Mouse (Mus musculus) ES-Bruce4 (cell line): ENCODE measurements around the gene Gm5771. TPM values are rescaled to one million over a fixed set of nuclear protein-coding genes. Genes with fewer than 3 reads are reported as not detected.

Experiments used
- polyA plus RNA-seq: library from polyadenylated mRNA; stranded (reverse); fragments of >200 nt; gene quantifications from 2 replicates; pipeline ENCODE4 v1.2.4, GENCODE M21; 2011; ENCODE audit warnings: low read depth; ENCODE audit not compliant: missing spikeins, insufficient read depth, insufficient read length

The Gm5771 gene
- polyA plus RNA-seq, 1 experiment, result not detected

Other genes starting within 250 kb of the Gm5771 start
- not detected in 2 replicates for gene Try4, start 90.1 kb upstream of the Gm5771 start, polyA plus RNA-seq
- gene Try5, start 75.5 kb upstream of the Gm5771 start, polyA plus RNA-seq, result not detected in 2 replicates
- not detected in 2 replicates for gene Try10, start 38.3 kb upstream of the Gm5771 start, polyA plus RNA-seq
- not detected in 2 replicates for gene Prss3, start 14.7 kb upstream of the Gm5771 start, polyA plus RNA-seq
- not detected in 2 replicates for gene Gm10334, start 53.8 kb downstream of the Gm5771 start, polyA plus RNA-seq
- not detected in 2 replicates for gene Prss1, start 66.6 kb downstream of the Gm5771 start, polyA plus RNA-seq
- not detected in 2 replicates for gene Prss2, start 129.4 kb downstream of the Gm5771 start, polyA plus RNA-seq
- gene Ephb6, start 213.1 kb downstream of the Gm5771 start, polyA plus RNA-seq, result 4.0 and 5.7 TPM in 2 replicates
- gene Trpv6, start 244.0 kb downstream of the Gm5771 start, polyA plus RNA-seq, result not detected in 2 replicates